Mouse (Mus musculus) duodenum, adult 2 months (tissue): Measurements from ENCODE around the gene Olfr270. TPM values are rescaled to one million over a fixed set of nuclear protein-coding genes. Genes with fewer than 3 reads are reported as not detected.

ENCODE experiments used
- polyA plus RNA-seq: library from polyadenylated mRNA; depleted of rRNA; stranded (reverse); fragments of >200 nt; gene quantifications from 2 replicates; pipeline ENCODE4 v1.2.3, GENCODE M21; 2012; ENCODE audit warnings: low replicate concordance; rRNA removed

The Olfr270 gene
- polyA plus RNA-seq, result not detected in 2 replicates

GRCm38 (mm10) chr4:52964247-52964646 lies at the start of gene Olfr270:
Gene Olfr270 (plus strand): TSS chr4:52964547.

DNA sequence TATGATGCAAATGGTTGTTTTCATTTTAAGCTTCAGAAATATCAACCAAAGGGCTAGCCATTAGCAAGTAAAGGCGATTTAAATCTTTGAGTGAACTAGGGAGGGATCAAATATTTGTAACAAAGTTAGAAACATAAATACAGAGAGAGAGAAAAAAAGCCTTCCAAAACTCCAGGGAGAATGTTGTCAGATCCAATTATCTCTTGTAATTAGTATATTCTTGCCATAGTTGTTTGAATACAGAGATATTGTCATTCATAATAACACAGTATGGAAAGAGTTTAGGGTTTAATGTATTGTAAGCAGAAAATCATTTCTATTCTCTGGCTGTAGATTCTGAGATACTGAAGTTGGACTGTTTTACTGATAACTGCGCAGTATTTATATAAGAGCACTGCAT lies 45.3 kb upstream of the Olfr270 start, which contains the start of gene Olfr272:
TSS of gene Olfr272 (minus strand) at position 101 of the 400 bp plus-strand sequence.

GRCm38 (mm10) chr4:52989248-52989647 lies 24.9 kb downstream of the Olfr270 start, which contains the start of gene Nipsnap3a:
Gene Nipsnap3a (plus strand): TSS chr4:52989272.

DNA sequence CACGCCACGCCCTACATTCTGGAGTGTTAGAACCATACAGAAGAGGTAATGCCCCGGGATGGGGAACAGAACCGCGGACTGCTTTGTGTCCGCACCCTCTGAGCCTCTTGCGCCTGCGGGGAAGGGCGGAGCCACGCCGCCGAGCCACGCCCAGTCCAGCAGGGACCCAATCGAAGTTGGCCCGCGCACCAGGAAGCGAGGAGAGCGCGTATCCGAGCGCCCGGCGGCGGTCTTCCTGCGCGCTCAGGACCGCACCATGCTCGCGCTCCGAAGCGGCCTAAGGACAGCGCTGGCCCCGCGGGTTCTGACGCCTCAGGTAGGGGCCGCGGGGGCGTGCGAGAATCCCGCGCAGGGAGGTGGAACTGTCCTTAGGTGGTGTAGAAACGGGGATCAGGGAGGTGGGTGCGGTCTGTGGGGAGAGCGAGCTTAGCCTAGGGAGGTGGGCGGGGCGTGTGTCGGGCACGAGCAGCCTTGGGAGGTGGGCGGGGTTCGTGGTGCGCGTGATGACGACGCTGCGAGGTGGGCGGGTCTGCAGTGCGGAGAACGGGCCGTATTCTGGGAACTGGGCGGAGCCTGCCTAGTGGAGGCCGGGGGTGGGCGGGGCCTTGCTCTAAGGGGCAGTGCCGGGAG lies 47.5 kb downstream of the Olfr270 start, which contains the start of gene Nipsnap3b:
TSS of gene Nipsnap3b (plus strand) at position 149 of the 630 bp plus-strand sequence.

Other genes starting within 250 kb of the Olfr270 start
- not detected in 2 replicates for gene Olfr275, start 149.9 kb upstream of the Olfr270 start, polyA plus RNA-seq
- gene Olfr273, start 105.3 kb upstream of the Olfr270 start, polyA plus RNA-seq, result not detected in 2 replicates
- gene Olfr272, start 45.4 kb upstream of the Olfr270 start, polyA plus RNA-seq, result not detected in 2 replicates
- not detected in 2 replicates for gene Nipsnap3a, start 24.7 kb downstream of the Olfr270 start, polyA plus RNA-seq
- 50.8 and 83.7 TPM in 2 replicates for gene Nipsnap3b, start 47.3 kb downstream of the Olfr270 start, polyA plus RNA-seq
- gene Abca1, start 195.3 kb downstream of the Olfr270 start, polyA plus RNA-seq, result 0.48 and 1.5 TPM in 2 replicates